Mouse (Mus musculus) megakaryocyte-erythroid progenitor cell, adult 5 weeks (primary cell): ENCODE results near the gene Cks1b. TPM values are rescaled to one million over a fixed set of nuclear protein-coding genes. Genes with fewer than 3 reads are reported as not detected.

ENCODE experiments used
- polyA plus RNA-seq: library from polyadenylated mRNA; stranded (reverse); fragments of >175 nt; gene quantifications from 2 replicates; pipeline ENCODE4 v1.2.3, GENCODE M21; 2012

The Cks1b gene
- 66.6 and 73.2 TPM in 2 replicates for polyA plus RNA-seq

DNA sequence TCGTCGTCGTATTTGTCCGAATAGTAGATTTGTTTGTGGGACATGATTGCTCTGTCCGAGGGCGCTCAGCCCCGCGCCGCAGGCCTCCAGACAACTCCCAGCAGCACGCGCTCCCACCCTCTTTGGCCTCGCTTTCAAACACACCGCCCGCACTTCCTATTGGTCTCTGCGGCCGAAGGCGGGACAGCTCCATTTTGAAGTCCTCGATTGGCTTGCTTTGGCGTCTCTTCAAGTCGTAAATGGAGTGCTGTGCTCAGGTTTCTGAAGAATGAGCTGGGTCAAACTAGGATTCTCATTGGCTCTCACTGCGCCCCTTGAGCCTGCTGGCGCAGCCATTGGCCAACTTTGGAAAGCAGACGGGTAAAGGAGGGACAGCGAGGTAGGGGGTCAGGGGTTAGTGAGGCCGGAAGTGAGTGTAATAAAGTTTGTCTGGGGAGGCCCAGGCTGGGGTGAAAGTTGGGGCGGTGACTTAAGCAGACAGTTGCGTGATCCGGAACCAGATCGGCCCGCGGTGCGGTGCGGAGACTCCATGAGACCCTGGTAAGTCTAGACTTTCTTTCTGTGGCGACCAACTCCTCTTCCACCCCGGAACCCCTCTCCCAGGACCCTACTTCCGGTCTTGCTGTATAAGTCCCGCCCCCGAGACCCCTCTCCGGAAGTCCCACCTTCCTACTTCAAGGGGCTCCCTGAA lies at the start of gene Cks1b, which contains the start of gene Shc1:
Cks1b (minus strand) TSS at position 214 of the 691 bp plus-strand sequence.
Shc1 (plus strand) TSS at position 274 of the 691 bp plus-strand sequence.

DNA sequence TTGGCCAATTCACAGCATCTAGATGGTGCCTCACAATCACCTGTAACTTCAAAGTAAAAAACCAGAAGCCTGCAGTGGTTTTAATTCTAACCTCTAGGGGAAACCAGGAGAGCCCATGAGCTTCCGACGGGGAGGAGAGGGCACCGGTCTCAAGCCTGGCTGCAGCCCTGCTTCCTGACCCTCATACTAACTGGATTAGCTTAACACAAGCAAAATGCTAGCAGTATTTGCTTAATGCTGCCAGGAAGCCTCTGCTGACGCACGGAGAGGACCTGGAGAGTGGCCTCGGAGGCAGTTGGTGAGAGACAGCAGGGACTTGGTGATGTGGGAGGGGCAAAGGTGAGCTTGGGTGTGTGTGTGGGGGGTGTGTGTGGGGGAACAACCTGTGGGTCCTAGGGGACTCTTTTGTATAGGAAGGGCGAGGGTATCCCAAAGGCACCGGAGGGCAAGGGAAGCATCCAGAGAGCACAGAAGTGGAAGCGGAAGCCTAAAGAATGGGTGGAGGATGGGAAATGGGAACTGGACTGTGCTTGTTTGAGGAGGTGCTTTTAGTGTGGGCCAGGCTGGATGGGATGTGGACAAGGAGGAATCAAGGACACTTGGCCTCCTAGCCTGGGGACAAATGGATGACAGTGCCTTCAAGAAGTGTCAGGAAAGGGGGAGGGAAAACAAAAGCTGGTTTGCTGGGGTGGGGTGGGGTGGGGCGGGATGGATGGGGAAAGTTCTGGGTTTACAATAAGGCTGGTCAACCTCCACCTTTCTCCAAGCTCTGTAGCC lies 36.4 kb upstream of the Cks1b start, which contains the start of gene Pmvk:
Pmvk (plus strand) TSS at position 141 of the 777 bp plus-strand sequence.

DNA sequence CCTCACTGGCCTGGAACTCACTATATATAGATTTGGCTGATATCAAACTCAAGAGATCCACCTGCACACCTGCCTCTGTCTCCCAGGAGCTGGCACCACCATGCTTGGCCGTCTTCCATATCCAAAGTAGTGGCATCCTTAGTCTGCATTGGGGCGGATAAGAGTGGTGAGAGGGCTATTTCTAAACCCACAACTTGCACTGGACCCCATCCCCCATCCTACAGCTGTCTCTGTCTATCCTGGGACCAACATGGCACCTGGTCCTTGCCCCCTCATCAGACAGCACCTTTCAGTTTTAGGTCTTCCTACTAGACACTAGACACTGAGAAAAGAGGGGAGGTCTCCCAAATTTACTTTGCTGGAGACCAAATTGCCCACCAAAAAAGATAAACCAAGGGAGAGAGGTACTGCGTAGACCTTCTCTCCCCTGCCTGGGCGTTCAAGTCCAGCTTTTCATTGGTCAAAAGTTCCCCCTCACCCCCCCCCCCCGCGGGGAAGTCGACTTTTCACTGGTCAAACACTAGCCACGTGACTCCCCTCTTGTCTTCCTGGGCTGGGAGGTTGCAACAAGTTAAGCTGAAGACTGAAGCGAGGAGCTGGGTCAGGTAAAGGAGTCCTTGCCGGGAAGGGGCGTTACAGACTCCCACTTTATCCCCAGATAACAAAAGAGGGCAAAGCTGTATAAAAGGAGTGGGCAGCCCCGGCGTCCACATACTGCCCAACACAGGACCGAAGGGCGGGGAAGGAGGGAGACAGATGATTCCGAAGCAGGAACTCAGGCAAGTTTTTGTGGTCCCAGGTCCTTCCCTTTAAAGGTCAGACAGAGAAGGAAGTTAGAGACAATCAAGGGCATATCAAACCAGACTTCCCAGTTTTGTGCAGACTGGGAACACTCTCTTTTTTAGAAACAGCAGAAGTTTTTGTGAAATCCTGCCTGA lies 18.3 kb upstream of the Cks1b start, which contains the start of gene Pbxip1:
Pbxip1 (plus strand) TSS at position 531 of the 938 bp plus-strand sequence.

DNA sequence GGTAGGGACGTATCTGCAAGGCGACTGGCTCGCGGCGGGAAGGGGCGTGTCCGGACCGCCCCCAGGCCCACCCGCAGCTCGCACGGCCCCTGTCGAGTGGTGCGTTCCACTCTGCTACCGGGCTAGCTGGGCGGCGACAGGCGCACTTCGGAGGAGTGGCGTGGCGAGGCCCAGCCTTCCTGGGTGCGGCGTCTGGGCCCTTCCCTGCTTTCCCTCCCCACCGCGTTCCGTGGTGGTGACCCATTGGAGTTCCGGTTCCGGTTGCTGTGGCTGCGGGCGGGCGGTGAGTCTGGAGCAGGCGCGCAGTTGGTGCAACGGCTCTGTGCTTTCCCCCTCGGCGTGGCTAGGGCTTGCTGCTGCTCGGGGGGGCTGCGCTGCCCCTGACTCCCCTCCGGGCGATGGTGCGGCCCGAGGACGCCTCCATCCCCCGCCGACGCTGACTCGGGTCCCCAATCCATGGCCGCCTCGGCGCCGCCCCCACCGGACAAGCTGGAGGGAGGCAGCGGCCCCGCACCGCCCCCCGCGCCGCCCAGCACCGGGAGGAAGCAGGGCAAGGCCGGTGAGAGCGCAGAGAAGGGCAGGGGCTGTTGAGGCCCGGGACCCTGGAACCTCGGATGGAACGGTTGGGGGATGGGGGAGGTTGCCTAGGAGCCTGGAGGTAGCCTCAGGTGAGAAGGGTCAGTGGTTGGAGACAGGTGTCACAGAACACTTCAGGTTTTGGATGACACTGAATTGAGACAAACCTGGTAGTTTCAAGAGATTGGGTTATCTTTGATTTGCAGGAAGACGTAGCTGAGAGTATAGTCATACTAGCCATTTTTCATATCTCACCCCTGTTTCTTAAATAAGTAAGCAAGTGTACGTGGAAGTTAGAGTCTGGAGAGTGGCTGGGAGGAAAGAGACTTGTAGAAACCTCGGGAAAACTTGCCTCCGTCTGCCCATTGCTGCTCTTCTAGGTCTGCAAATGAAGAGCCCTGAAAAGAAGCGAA lies 12.3 kb upstream of the Cks1b start, which contains the start of gene Pygo2:
Pygo2 (plus strand) TSS at position 44 of the 989 bp plus-strand sequence.

DNA sequence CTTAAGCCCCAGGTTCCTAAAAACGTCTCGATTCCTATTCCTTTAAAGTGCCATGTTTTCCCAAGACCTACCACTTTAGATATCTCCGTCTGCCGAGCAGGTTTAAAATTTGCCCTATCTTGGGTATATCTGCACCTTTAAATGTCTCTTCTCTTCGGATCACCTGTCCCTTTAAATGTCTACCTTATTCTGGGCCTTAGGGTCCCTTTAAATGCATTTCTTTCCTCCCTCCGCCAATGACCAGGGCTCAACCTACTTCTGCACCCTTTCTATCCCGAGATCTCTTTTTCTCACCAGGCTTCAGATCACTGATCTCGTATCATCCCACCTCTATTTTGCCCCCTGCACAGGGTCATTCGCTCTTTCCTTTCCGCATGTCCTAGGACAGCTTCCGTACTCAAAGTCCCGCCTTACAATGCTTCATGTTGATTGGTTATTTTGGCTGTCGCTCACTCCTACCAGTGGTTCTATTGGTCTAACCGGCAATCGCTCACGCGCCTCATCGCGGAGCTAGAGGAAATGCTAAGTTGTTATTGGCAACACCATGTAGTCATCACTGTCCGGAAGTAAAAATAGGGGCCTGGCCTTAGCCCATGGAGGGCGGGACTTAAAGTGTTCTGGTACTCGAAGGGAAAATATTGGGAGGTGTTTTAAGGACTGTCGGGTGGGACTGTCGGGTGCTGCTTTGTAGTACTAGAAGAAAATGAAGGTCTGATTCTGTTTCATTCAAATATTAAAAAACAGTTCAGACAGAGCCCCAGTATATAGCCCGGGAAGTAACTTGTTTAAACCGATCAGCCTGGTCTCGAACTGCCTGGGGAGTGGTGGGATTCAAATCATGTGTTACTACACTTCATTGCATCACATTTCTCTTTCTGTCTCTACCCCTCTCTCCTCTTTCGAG lies 6.4 kb downstream of the Cks1b start, which contains the start of gene Flad1:
Flad1 (minus strand) TSS at position 381 of the 904 bp plus-strand sequence.

DNA sequence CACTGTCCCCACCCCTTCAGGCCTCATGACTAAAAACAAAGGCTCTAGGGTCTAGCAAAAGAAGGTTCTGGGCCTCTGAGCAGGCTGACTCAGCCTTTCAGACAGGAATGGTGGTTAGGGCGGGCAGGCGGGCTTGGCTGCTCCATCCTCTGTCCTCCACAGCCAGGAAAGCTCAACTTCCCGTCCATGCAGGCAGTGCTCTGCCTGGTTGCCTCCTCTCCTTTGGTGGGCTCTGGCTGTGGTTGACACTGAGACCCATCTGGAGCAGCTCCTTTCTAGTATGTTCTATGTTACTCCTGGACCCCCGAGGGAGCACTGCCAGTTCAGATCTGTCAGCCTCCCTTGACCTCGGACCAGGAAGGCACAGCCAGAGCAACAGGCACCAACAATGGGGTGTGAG lies 15.5 kb downstream of the Cks1b start, which contains the start of gene Lenep:
Lenep (minus strand) TSS at position 101 of the 400 bp plus-strand sequence.

DNA sequence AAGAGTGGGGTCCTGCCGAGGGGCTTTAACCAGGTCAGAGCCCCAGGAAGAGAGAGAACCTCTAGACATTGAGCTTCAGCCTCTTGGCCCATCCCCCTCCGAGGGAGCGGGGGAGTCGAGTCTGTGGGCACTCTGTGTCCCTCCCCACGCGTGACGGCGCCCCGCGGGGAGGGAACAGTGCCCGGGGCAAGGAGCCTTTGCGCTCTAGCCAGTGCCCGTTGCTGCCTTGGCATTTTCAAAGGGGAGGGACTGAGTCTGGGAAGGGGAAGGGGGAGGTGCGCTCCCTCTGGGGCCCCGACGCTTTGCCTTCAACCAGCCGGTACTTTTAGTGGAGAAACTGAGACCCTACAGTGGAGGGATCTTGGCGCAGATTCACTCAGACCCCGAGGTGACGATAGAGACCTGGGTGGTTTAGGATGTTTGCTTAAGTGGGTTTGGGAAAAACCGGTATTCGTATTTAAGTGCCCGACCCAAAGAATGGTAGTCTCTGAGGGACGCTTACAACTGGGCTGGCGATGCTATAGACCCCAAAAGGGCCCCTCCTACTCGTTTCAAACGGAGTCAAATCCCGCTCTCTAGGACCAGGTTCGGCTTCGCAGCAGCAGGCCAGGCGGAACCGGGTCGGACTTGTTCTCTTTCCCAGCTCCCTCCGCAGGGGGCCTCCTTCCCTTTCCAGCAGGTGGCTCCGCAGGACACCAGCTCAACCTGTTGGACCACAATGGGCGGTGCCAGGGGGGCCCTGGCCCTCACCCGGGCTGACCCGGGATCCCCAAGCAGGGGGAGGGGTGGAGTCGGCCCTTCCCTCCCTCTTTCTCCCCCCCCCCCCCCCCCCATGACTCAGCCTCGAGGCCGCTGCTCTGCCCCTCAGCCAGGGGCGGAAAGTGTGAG lies 23.9 kb downstream of the Cks1b start, which contains the start of gene Zbtb7b:
Zbtb7b (minus strand) TSS at position 771 of the 888 bp plus-strand sequence.

Other genes starting within 250 kb of the Cks1b start
- 366 and 382 TPM in 2 replicates for gene Scamp3, start 240.9 kb downstream of the Cks1b start, polyA plus RNA-seq
- 253 and 287 TPM in 2 replicates for gene Fam189b, start 235.2 kb downstream of the Cks1b start, polyA plus RNA-seq
- 9.8 and 12.3 TPM in 2 replicates for gene Gba, start 215.5 kb downstream of the Cks1b start, polyA plus RNA-seq
- gene Thbs3, start 203.2 kb downstream of the Cks1b start, polyA plus RNA-seq = 0.61 and 2.0 TPM in 2 replicates
- 318 and 336 TPM in 2 replicates for gene Mtx1, start 191.3 kb downstream of the Cks1b start, polyA plus RNA-seq
- gene Muc1, start 189.3 kb downstream of the Cks1b start, polyA plus RNA-seq = 0.56 and 0.64 TPM in 2 replicates
- 235 and 304 TPM in 2 replicates for gene Krtcap2, start 172.4 kb downstream of the Cks1b start, polyA plus RNA-seq
- gene Trim46, start 172.1 kb downstream of the Cks1b start, polyA plus RNA-seq = 9.2 and 11.3 TPM in 2 replicates
- 448 and 506 TPM in 2 replicates for gene Dpm3, start 159.0 kb downstream of the Cks1b start, polyA plus RNA-seq
- gene Slc50a1, start 147.8 kb downstream of the Cks1b start, polyA plus RNA-seq = 12.7 and 16.4 TPM in 2 replicates
- gene Efna1, start 137.2 kb downstream of the Cks1b start, polyA plus RNA-seq = not detected in 2 replicates
- gene Efna3, start 95.4 kb downstream of the Cks1b start, polyA plus RNA-seq = 0.83 and 0.91 TPM in 2 replicates
- gene Efna4, start 80.4 kb downstream of the Cks1b start, polyA plus RNA-seq = 3.1 and 4.1 TPM in 2 replicates
- 195 and 256 TPM in 2 replicates for gene Adam15, start 68.4 kb downstream of the Cks1b start, polyA plus RNA-seq
- gene Dcst2, start 56.4 kb downstream of the Cks1b start, polyA plus RNA-seq = not detected in 2 replicates
- not detected in 2 replicates for gene Dcst1, start 53.1 kb downstream of the Cks1b start, polyA plus RNA-seq
- 42.9 and 63.7 TPM in 2 replicates for gene Zbtb7b, start 23.6 kb downstream of the Cks1b start, polyA plus RNA-seq
- 0.05 and 0.10 TPM in 2 replicates for gene Lenep, start 15.6 kb downstream of the Cks1b start, polyA plus RNA-seq
- 17.5 and 17.9 TPM in 2 replicates for gene Flad1, start 6.5 kb downstream of the Cks1b start, polyA plus RNA-seq
- gene Shc1, start 60 bp upstream of the Cks1b start, polyA plus RNA-seq = 117 and 151 TPM in 2 replicates
- 111 and 155 TPM in 2 replicates for gene Pygo2, start 11.8 kb upstream of the Cks1b start, polyA plus RNA-seq
- gene Pbxip1, start 18.3 kb upstream of the Cks1b start, polyA plus RNA-seq = 18.0 and 19.0 TPM in 2 replicates
- gene Pmvk, start 36.2 kb upstream of the Cks1b start, polyA plus RNA-seq = 9.1 and 14.1 TPM in 2 replicates
- 0.02 and 0.08 TPM in 2 replicates for gene Kcnn3, start 101.8 kb upstream of the Cks1b start, polyA plus RNA-seq